Mouse (Mus musculus) forebrain, embryonic 16.5 days (tissue): ENCODE data around the gene Rreb1. TPM values are rescaled to one million over a fixed set of nuclear protein-coding genes. Genes with fewer than 3 reads are reported as not detected.

Experiments
- ATAC-seq: fragments of 200-750 bp; cut with Nextera tagmentation; 2 replicates; pipeline ENCODE4 v1.8.0; 2017; ENCODE audit warnings: mild to moderate bottlenecking, moderate library complexity
- H3K27ac ChIP-seq: fragments of 300-500 bp; sonication (generic); 2 replicates; pipeline ENCODE4 v1.5.1; 2014; ENCODE audit warnings: low read length, control low read depth
- H3K27me3 ChIP-seq: fragments of 300-500 bp; sonication (generic); replicated peaks from 2 replicates; pipeline ENCODE4 v1.6.1; 2014; ENCODE audit warnings: low read length; ENCODE audit not compliant: control insufficient read depth, insufficient read depth
- H3K36me3 ChIP-seq: fragments of 300-500 bp; sonication (generic); 2 replicates; pipeline ENCODE4 v1.6.1; 2014; ENCODE audit not compliant: control insufficient read depth, insufficient read depth
- H3K4me1 ChIP-seq: fragments of 300-500 bp; sonication (generic); replicated peaks from 2 replicates; pipeline ENCODE4 v1.6.1; 2014; ENCODE audit warnings: low read length; ENCODE audit not compliant: control insufficient read depth, insufficient read depth
- H3K4me2 ChIP-seq: fragments of 300-500 bp; sonication (generic); 2 replicates; pipeline ENCODE4 v1.6.1; 2014; ENCODE audit warnings: mild to moderate bottlenecking, low read length, control low read depth
- H3K4me3 ChIP-seq: fragments of 300-500 bp; sonication (generic); replicated peaks from 2 replicates; pipeline ENCODE4 v1.5.1; 2014; ENCODE audit warnings: mild to moderate bottlenecking, low read length, control low read depth
- H3K9ac ChIP-seq: fragments of 300-500 bp; sonication (generic); replicated peaks from 2 replicates; pipeline ENCODE4 v1.6.1; 2014; ENCODE audit warnings: low read depth, low read length, control low read depth
- H3K9me3 ChIP-seq: fragments of 300-500 bp; sonication (generic); 2 replicates; pipeline ENCODE4 v1.6.1; 2016; ENCODE audit warnings: low read length; ENCODE audit not compliant: control insufficient read depth
- WGBS: fragments of 180-500 bp; shearing (Covaris S2); extraction: QIAGEN DNeasy Blood & Tissue Kit; methylation state at CpG from one replicate; pipeline ENCODE4 v1.1.7; 2014; 5-methylcytosine and 5-hydroxymethylcytosine counted together
- polyA plus RNA-seq: library from polyadenylated mRNA; unstranded; fragments of >200 nt; fragmentation: Nextera tagmentation; extraction: Ambion mirVana; gene quantifications from 2 replicates; pipeline ENCODE4 v1.2.1, GENCODE M21; 2015

Gene Rreb1
- polyA plus RNA-seq, 1 experiment from 2014 or later: 2.1 TPM

GRCm38 (mm10) chr13:37903036-37903435 lies 124.8 kb downstream of the Rreb1 start:
- no peak overlapping the region for H3K4me3 ChIP-seq
- WGBS: 90% methylated on average over 3 of the region's 3 CpGs
- H3K4me1 ChIP-seq: no peaks in the 10 kb centered on the region
- no peak for ATAC-seq
- no peaks in the 10 kb centered on the region for H3K36me3 ChIP-seq
- H3K4me2 ChIP-seq: no peak overlapping the region
- no peak overlapping the region for H3K9ac ChIP-seq
- H3K9me3 ChIP-seq: no peaks in the 10 kb centered on the region
- no peak overlapping the region for H3K27ac ChIP-seq
- no peaks in the 10 kb centered on the region for H3K27me3 ChIP-seq

GRCm38 (mm10) chr13:37903476-37903875 lies 125.3 kb downstream of the Rreb1 start:
- H3K4me2 ChIP-seq: no peak overlapping the region
- no peaks in the 10 kb centered on the region for H3K27me3 ChIP-seq
- 97% methylated on average over 4 of the region's 4 CpGs for WGBS
- H3K4me3 ChIP-seq: no peak overlapping the region
- ATAC-seq: no peak
- H3K4me1 ChIP-seq: no peaks in the 10 kb centered on the region
- no peak overlapping the region for H3K9ac ChIP-seq
- H3K27ac ChIP-seq: no peak overlapping the region
- H3K9me3 ChIP-seq: no peaks in the 10 kb centered on the region
- H3K36me3 ChIP-seq: no peaks in the 10 kb centered on the region

- H3K36me3 ChIP-seq: no peaks in the 10 kb centered on the region
- no peaks in the 10 kb centered on the region for H3K27me3 ChIP-seq
- WGBS: 86% methylated on average over 6 of the region's 6 CpGs
- H3K4me2 ChIP-seq: no peak overlapping the region
- no peaks in the 10 kb centered on the region for H3K9me3 ChIP-seq
- no peak overlapping the region for H3K27ac ChIP-seq
- H3K4me1 ChIP-seq: no peaks in the 10 kb centered on the region
- H3K9ac ChIP-seq: no peak overlapping the region
- ATAC-seq: no peak
- no peak overlapping the region for H3K4me3 ChIP-seq
Observed at GRCm38 (mm10) chr13:37904436-37904835, 126.2 kb downstream of the Rreb1 start.

GRCm38 (mm10) chr13:37908061-37908460 lies 129.9 kb downstream of the Rreb1 start:
- H3K9ac ChIP-seq: no peak overlapping the region
- no peak for ATAC-seq
- 81% methylated on average over 9 of the region's 9 CpGs for WGBS

DNA sequence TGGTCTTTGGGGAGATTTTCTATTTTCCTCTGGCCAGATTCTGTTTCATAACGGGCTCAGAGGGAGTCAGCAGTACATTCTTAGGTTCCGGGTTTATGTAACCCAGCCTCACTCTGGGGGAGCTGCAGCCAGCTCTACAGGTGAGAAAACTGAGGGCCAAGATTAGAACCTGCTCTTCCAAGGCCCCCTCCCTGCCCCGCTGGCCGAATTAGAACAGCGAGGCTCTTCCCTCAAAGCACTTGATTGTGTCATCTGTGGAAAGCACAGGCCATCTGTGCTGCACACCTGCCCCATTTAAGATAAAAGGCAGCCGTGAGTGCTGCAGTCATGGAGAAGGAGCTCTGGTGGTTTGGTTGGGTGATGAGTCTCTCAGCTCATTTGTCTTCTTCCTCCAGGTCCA lies 130.3 kb downstream of the Rreb1 start:
- no peaks in the 10 kb centered on the region for H3K4me1 ChIP-seq
- WGBS: 82% methylated on average over 6 of the region's 6 CpGs
- H3K27ac ChIP-seq: no peak overlapping the region
- no peak overlapping the region for H3K4me2 ChIP-seq
- H3K9me3 ChIP-seq: no peaks in the 10 kb centered on the region
- no peak overlapping the region for H3K9ac ChIP-seq
- no peaks in the 10 kb centered on the region for H3K27me3 ChIP-seq
- no peak overlapping the region for H3K4me3 ChIP-seq
- ATAC-seq: no peak
- no peaks in the 10 kb centered on the region for H3K36me3 ChIP-seq

More at GRCm38 (mm10) chr13:37908061-37908460, 129.9 kb downstream of the Rreb1 start:
- no peaks in the 10 kb centered on the region for H3K27me3 ChIP-seq
- H3K9me3 ChIP-seq: no peaks in the 10 kb centered on the region
- no peaks in the 10 kb centered on the region for H3K4me1 ChIP-seq
- H3K4me3 ChIP-seq: no peak overlapping the region
- no peak overlapping the region for H3K27ac ChIP-seq
- no peaks in the 10 kb centered on the region for H3K36me3 ChIP-seq
- H3K4me2 ChIP-seq: no peak overlapping the region

DNA sequence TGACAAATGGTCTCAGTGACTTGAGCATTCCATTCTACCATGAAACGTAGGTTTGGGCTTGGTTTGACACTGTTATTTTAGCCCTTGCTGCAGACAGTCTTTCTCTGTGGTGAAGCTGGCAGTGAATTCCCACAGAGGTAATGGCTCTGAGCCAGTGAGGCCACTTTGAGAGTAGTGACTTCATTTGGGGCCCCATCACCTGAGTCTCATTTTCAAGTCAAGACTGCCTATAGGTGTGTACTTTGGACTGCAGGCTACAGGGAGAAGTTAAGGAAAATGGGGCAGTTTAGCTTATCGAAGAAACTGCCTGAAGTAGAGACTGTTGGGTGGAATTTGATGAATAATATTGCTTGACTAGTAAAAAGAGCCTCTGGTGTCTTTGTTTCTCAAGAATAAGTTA lies 131.0 kb downstream of the Rreb1 start:
- H3K9ac ChIP-seq: no peak overlapping the region
- H3K4me2 ChIP-seq: no peak overlapping the region
- H3K36me3 ChIP-seq: no peaks in the 10 kb centered on the region
- no peaks in the 10 kb centered on the region for H3K4me1 ChIP-seq
- 85% methylated on average over 2 of the region's 2 CpGs for WGBS
- H3K9me3 ChIP-seq: no peaks in the 10 kb centered on the region
- ATAC-seq: no peak
- H3K27ac ChIP-seq: no peak overlapping the region
- no peak overlapping the region for H3K4me3 ChIP-seq
- no peaks in the 10 kb centered on the region for H3K27me3 ChIP-seq

DNA sequence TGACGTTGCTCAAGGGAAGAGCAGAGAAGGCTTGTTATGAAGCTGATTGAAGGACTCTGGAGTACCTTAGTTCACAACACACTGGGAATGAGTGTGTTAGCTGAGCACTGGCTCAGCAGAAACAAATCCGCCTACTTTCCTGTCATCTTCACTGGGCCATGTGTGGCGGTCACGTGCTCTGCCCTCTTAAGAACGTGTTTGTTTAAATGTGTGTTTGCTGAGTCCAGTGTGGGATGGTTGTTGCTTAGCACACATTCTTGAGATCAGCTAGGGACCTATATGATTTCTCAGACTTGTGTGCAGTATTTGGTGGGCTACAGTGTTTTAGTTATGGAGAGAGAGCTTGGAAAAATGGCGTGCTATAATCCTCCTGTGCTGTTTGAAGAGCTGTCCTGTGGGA lies 133.8 kb downstream of the Rreb1 start:
- Histone ChIP-seq H3K9ac (no peak overlapping the region), H3K4me2 (no peak overlapping the region), H3K27me3 (no peaks in the 10 kb centered on the region), H3K4me3 (no peak overlapping the region), H3K36me3 (no peaks in the 10 kb centered on the region), H3K9me3 (no peaks in the 10 kb centered on the region), H3K4me1 (no peaks in the 10 kb centered on the region), H3K27ac (no peak overlapping the region)
- WGBS: 87% methylated on average over 6 of the region's 6 CpGs
- no peak for ATAC-seq

DNA sequence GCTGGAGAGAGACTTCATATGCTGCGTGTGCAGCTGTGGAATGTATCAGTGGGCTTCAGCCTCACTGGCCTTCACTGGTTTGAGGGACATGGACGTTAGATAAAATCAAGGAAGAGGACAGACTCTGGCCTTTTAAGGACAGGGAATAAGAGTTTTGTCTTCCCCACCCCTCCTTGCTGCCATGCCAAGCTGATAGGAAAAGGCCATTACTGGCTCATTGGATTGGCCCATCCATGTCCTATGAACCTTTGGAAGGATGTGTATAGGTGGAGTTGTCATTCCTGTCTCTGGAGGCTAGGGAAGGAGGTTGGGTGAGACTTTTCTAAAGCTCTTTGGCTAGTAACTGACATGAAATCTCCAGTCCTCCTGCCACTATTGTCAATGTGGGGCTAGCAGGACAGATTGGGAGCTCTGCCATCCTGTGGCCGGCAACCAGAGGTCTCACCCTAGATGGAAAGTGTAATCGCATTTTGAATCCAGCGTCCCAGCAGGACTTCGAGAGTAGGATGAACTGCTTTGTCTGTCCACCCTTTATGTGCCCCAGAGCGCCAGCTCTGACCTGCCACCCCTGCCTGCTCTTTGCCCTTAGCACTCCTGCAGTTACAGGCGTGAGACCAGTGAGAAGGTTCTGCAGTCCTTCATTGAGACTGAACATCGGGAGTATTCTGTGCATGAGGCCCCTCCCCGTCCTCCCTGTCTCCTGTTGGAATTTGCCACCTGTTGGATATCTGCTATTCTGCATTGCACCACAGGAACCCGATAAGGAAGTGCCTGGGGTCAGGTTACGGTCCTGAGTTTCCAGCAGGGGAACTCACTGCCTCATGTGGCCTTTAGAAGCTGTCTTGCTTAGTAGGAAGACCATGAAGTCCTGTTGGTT lies 134.6 kb downstream of the Rreb1 start:
- Histone ChIP-seq H3K4me1 (no peaks in the 10 kb centered on the region), H3K36me3 (no peaks in the 10 kb centered on the region), H3K4me2 (no peak overlapping the region), H3K27ac (no peak overlapping the region), H3K9ac (no peak overlapping the region), H3K4me3 (no peak overlapping the region), H3K27me3 (no peaks in the 10 kb centered on the region), H3K9me3 (no peaks in the 10 kb centered on the region)
- WGBS: 62% methylated on average over 12 of the region's 12 CpGs
- ATAC-seq: no peak

DNA sequence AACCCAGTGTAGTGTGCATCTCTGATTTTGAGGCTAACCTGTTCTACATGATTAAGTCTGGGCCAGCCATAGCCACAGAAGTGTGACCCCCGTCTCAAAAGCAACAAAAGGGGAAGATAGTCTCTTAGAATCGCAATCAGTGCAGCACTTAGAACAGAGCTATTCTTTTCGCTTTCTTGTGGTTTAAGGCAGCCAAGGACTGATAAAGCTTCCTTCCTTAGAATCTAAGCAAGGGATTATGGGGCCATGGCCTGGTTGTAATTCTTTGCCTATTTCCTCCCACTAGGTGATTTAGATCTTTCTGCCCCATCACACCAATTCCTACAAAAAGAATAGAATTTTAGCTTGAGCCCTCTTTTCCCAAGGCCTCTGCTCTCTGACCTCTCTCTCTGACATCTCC lies 135.8 kb downstream of the Rreb1 start:
- Histone ChIP-seq H3K4me1 (no peaks in the 10 kb centered on the region), H3K9ac (no peak overlapping the region), H3K27ac (no peak overlapping the region), H3K9me3 (no peaks in the 10 kb centered on the region), H3K4me2 (no peak overlapping the region), H3K27me3 (no peaks in the 10 kb centered on the region), H3K36me3 (no peaks in the 10 kb centered on the region), H3K4me3 (no peak overlapping the region)
- ATAC-seq: no peak
- 60% methylated on average over 3 of the region's 3 CpGs for WGBS
